8 mouse cellular contexts compared by ENCODE assay signal in genomic region chr13:54621155-54621932, GRCm38 (mm10). TPM values are rescaled to one million over a fixed set of nuclear protein-coding genes. Genes with fewer than 3 reads are reported as not detected.
A peak's percentile ranks its signal among the peaks of the same experiment; 100 is the strongest.
DNase-seq lines count a peak whose midpoint lies in the region; ATAC-seq and TF ChIP-seq lines count a peak whose summit lies in the region.

Gene Faf2 (plus strand): TSS chr13:54621784.

- peak; percentile 86 for ATAC-seq in Patski
- ATAC-seq in hindbrain, embryonic 14.5 days (ENCODE audit: low FRiP score): peak; percentile 98

- peak within 1 kb of the TSS; percentile 91 for H3K27ac ChIP-seq in hindbrain, embryonic 14.5 days

- H3K36me3 ChIP-seq in hindbrain, embryonic 14.5 days (replicated peaks; ENCODE audit: control insufficient read depth, insufficient read depth): no peaks in the 10 kb centered on the region

- no peaks in the 10 kb centered on the region for H3K9me3 ChIP-seq in hindbrain, embryonic 14.5 days (ENCODE audit: control insufficient read depth, low read length)

- H3K4me2 ChIP-seq in hindbrain, embryonic 14.5 days (replicated peaks): peak within 1 kb of the TSS; percentile 66

- H3K27me3 ChIP-seq in Patski: peaks cover 3% of the 10 kb centered on the region
- no peaks in the 10 kb centered on the region for H3K27me3 ChIP-seq in hindbrain, embryonic 14.5 days (ENCODE audit: control insufficient read depth, insufficient read depth, low read length)

- in situ Hi-C loops in Patski (cut with MboI; ENCODE audit: low pct_unique_long_range_greater_than_20kb): no loop called here

- H3K4me3 ChIP-seq in hindbrain, embryonic 14.5 days (replicated peaks; ENCODE audit: low read length): peak within 1 kb of the TSS; percentile 82

- CTCF ChIA-PET in Patski (lab: Charles Lee): interaction anchor here (1.2 to 1.5 kb wide), 6 partner anchors 13 to 63 kb away, joined by 3 to 5 read pairs (median 5); no protein-coding TSS in a partner anchor

- POLR2A ChIA-PET in Patski (lab: Charles Lee): interaction anchor here (0.5 to 1.6 kb wide), 5 partner anchors 11 to 66 kb away, joined by 3 to 4 read pairs (median 3); no protein-coding TSS in a partner anchor

- TF ChIP-seq CTCF in Patski (IDR thresholded peaks at IDR 0.05): peak; percentile 99

- H3K4me1 ChIP-seq in hindbrain, embryonic 14.5 days (replicated peaks; ENCODE audit: control insufficient read depth, insufficient read depth, low read length): peaks cover 17% of the 10 kb centered on the region

- no peak for DNase-seq in Patski (ENCODE audit: low read depth, low spot score)
- DNase-seq in cerebellum, postnatal 14 days: peak; percentile 100
- DNase-seq in frontal cortex, postnatal 25 days (ENCODE audit: low spot score in 2 of 2): peak; percentile 99 to 100
- peak; percentile 100 for DNase-seq in hindbrain, embryonic 14.5 days (ENCODE audit: low spot score)
- peak; percentile 98 to 99 for DNase-seq in layer of hippocampus, postnatal 36 days
- DNase-seq in lung, postnatal 36 days: peak; percentile 99
- peak; percentile 98 for DNase-seq in retina, postnatal 1 day
- DNase-seq in urinary bladder, adult 18-20 months (ENCODE audit: low spot score in 2 of 2): peak; percentile 93 to 99

- H3K9ac ChIP-seq in hindbrain, embryonic 14.5 days: peak within 1 kb of the TSS; percentile 87

- WGBS in hindbrain, embryonic 14.5 days: 13% methylated on average over 44 of the region's 44 CpGs

RNA-seq across cellular contexts. Expression of gene Faf2, which starts in this region (rescaled TPM):
- polyA plus RNA-seq in Patski (2021): 64.0 TPM
- 81.4 and 88.8 TPM in 2 replicates for polyA plus RNA-seq in hindbrain, embryonic 14.5 days (2014; fragmentation: Nextera tagmentation; extraction: Ambion mirVana)
- total RNA-seq in layer of hippocampus, postnatal 36 days (2021): 10 to 100 TPM; 61.3 to 61.6 TPM
